Mouse (Mus musculus) embryonic fibroblast, embryonic 13.5 days (primary cell): ENCODE results near the gene Mgat4b. TPM values are rescaled to one million over a fixed set of nuclear protein-coding genes. Genes with fewer than 3 reads are reported as not detected.

ENCODE experiments used
- H3K27ac ChIP-seq: 2 replicates; pipeline ENCODE4 v1.5.1; 2012; ENCODE audit warnings: low read length, control low read depth, inconsistent platforms; ENCODE audit not compliant: insufficient read depth
- H3K4me1 ChIP-seq: 2 replicates; pipeline ENCODE4 v1.6.1; 2011; ENCODE audit warnings: low read length; ENCODE audit not compliant: control insufficient read depth, insufficient read depth
- H3K4me3 ChIP-seq: 2 replicates; pipeline ENCODE4 v1.5.1; 2011; ENCODE audit warnings: mild to moderate bottlenecking, control low read depth, low read length; ENCODE audit not compliant: insufficient read depth
- CTCF ChIP-seq: IDR thresholded peaks from 2 replicates; pipeline ENCODE4 v1.5.1; 2011; ENCODE audit warnings: mild to moderate bottlenecking, control low read depth, low read length, moderate library complexity, borderline replicate concordance; ENCODE audit not compliant: insufficient read depth
- POLR2A ChIP-seq: IDR thresholded peaks from 2 replicates; pipeline ENCODE4 v1.6.1; 2011; ENCODE audit warnings: low read depth, mild to moderate bottlenecking, control low read depth, low read length, moderate library complexity
- polyA plus RNA-seq: library from polyadenylated mRNA; stranded (reverse); fragments of >200 nt; gene quantifications from 2 replicates; pipeline ENCODE4 v1.2.4, GENCODE M21; 2011; ENCODE audit warnings: low read depth; ENCODE audit not compliant: missing spikeins, insufficient read length

The Mgat4b gene
- polyA plus RNA-seq, 1 experiment: 35.1 TPM

DNA sequence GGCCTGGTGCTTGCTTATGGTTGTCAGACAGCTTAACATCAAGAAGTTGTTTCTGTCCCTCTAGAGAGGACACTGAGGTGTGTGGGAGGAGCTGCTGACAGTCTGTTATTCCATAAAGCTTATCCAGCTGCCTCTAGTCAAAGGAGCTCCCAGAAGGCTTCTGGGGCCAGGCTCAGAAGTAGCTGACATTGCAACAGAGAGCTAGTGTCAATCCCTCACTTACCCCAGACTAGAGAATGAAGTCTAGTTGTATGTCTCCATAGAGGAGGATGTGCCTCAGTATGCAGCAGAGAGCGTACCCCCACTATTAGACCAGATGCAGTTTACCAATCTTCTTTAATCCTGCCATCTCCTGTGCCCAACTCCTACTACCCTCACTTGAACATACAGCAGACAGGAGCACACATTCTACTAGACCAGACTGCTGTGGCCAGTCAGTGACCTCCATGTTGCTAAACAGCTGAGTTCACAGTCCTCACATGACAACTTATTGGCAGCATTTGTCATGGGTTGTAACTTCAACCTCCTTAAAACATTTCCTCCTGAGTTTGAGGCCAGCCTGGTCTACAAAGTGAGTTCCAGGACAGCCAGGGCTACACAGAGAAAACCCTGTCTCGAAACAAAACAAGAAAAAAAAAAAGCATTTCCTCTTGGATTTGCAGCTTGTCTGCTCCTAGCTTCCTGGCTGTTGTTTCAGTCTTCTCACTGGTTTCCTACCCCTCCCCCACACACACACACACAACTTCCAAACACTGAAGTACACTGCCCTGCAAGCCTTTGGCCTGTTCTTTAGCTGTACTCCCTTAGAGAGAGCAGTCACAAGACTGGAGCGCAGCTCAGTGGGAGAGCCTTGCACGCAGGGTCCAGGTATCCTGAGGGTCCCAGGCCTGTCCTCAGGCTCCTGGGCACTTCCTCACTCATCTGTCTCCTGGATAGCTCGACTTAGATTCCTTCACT is 31.9 kb upstream of the Mgat4b start:
- no peak for TF ChIP-seq POLR2A
- no peak for TF ChIP-seq CTCF
- H3K27ac ChIP-seq: no peak overlapping the region
- no peak overlapping the region for H3K4me3 ChIP-seq
- peaks cover 3% of the 10 kb centered on the region; the same call in 1 of the 2 replicates for H3K4me1 ChIP-seq

DNA sequence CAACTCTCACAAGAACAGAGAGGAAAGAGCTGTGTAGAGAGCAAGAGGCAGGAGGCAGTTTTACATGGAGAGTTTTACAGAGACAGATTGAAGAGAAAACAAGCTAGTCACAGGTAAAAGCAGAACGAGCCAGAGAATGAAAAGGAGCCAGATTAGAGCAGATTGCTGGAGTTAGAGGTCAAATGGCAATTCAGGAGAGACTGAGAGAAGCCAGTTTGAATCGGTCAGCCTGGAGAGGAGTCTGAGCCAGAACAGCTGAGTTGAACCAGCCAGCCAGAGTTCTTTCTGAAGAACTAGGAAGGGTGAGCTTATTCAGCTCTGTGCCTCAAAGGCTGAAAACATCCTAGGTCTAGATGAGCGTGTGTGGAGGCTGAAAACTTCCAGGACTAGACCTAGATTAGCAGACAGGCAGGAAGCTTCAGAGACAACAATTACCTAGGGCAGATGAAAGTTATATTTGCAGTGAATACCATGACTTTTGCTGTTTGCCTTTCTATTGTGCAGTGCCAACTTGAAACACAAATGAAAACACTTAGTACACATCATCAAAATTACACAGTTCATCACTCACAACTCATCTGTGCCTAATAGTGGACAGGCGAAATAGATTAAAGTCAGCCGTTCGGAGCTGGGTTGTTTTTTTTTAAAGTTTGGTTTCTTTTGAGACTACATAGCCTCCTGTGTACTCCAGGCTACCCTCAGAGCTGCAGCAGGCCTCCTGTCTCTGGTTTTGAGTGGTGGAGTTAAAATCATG is 30.0 kb upstream of the Mgat4b start:
- H3K27ac ChIP-seq: no peak overlapping the region
- peaks cover 3% of the 10 kb centered on the region; the same call in 1 of the 2 replicates for H3K4me1 ChIP-seq
- no peak overlapping the region for H3K4me3 ChIP-seq
- TF ChIP-seq POLR2A (no peak), CTCF (no peak)

DNA sequence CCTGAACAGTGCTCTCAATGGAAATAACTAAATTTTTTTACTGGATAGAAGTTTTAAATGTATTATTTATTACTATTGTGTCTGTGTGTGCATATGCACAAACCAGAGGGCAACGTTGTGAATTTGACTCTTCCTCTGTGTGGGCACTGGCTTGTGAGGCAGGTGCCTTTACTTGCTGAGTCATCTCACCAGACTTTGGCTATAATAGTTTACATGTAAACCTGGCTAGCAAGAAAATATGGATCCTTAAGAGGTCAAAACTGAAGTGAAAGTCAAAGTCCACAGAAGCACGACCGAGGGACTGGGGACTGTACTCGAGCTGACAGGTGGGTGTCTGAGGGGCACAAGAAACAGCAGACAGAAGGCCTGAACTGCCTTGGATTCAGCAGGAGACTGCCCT is 28.0 kb upstream of the Mgat4b start:
- no peak overlapping the region for H3K4me3 ChIP-seq
- TF ChIP-seq POLR2A (no peak), CTCF (no peak)

DNA sequence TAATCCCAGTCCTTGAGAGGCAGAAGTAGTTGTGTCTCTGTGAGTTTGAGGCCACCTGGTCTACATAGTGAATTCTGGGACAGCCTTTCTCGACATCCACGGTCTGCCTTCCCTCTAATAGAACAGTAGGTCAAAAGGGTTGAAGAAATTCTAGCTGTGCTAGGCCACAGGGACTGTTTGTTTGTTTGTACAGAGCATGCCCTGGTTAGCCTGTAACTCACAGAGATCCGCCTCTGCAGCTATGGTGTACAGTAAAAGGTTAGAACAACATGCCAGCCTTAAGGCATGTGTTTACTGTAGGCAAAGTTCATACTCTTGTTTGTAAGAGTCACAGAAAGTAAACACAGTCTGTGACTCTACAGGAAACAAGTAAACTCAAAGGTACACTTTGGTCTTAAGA is 25.9 kb upstream of the Mgat4b start:
- Histone ChIP-seq H3K27ac (no peak overlapping the region), H3K4me3 (no peak overlapping the region), H3K4me1 (no peaks in the 10 kb centered on the region)
- no peak for TF ChIP-seq CTCF
- TF ChIP-seq POLR2A: no peak

More for the DNA sequence above, 28.0 kb upstream of the Mgat4b start:
- no peaks in the 10 kb centered on the region for H3K4me1 ChIP-seq
- no peak overlapping the region for H3K27ac ChIP-seq

DNA sequence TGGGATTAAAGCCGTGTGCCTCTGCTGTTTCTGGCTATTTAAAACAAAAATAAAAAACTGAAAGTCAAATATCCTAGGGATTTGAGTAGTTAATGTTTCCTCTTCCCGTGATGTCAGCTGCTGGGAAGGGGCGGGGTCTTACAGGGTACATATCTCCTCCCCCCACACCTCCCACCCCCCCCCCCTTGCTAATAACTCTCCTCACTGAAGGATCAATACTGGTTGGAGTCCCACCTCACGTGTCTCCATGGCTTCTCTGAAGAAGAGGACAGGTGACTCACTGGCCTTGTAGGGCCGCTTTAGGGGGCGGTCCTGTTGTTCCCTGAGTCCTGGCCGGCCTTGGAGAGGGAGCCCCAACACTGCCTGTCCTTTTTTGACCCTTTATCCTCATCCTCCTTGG is 22.0 kb upstream of the Mgat4b start:
- Histone ChIP-seq H3K4me1 (no peaks in the 10 kb centered on the region), H3K27ac (no peak overlapping the region)
- TF ChIP-seq POLR2A (no peak), CTCF (no peak)

DNA sequence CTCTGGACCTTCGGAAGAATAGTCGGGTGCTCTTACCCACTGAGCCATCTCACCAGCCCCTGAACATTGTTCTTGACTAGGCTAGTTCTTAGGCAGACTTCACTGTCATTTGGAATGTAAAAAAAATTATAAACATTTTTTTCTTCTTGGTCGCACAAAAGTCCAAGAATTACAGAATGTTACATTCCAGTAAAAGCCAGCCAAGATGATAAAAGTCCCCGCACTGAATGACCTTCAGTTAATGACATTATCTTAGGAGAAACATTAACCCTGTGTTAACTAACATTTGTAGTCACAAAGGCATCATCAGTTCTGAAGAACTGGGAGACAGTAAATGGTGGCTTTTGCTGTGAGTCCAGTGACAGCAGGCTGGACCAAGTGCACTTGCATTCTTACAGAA is 20.3 kb upstream of the Mgat4b start:
- no peak overlapping the region for H3K27ac ChIP-seq
- H3K4me1 ChIP-seq: no peaks in the 10 kb centered on the region
- TF ChIP-seq POLR2A: no peak
- TF ChIP-seq CTCF: no peak
- no peak overlapping the region for H3K4me3 ChIP-seq

More for the DNA sequence above, 22.0 kb upstream of the Mgat4b start:
- H3K4me3 ChIP-seq: no peak overlapping the region

DNA sequence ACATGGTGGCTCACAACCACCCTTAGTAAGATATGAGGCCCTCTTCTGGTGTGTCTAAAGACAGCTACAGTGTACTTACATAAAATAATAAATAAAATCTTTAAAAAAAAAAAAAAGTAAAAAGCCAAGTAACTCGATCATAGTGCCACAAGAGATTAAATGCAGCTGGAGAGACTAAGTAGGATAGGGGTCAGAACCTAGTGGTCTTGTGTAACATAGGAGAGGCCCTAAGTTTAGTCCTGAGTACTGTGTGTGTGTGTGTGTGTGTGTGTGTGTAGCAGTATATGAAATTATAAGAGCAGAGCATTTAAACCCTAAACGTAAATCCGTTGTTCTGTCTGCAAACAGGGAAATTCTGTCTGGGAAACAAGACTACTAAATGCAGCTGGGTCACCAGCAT is 18.4 kb upstream of the Mgat4b start:
- Histone ChIP-seq H3K4me3 (no peak overlapping the region), H3K4me1 (no peaks in the 10 kb centered on the region), H3K27ac (no peak overlapping the region)
- TF ChIP-seq POLR2A (no peak), CTCF (no peak)

DNA sequence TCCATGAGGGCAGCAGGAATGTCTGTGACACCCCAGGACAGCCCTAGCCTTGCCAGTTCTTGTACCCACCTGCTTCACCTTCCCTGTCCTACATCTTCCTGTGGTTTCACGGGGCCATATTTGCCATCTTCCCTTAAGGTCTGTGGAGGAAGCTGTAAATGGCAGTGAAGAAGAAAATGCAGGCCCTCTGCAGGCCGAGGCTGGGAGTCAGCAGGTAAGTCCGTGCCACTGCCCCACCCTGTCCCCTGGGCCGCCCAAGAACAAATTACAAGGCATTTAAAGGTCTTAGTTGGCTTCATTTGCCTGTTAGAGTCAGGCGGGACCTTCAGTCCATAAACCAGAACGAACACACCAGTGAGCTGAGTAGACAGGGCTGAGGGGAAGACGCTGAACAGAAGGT is 16.6 kb upstream of the Mgat4b start:
- Histone ChIP-seq H3K27ac (no peak overlapping the region), H3K4me1 (no peaks in the 10 kb centered on the region), H3K4me3 (no peak overlapping the region)
- TF ChIP-seq CTCF: no peak
- TF ChIP-seq POLR2A: no peak

DNA sequence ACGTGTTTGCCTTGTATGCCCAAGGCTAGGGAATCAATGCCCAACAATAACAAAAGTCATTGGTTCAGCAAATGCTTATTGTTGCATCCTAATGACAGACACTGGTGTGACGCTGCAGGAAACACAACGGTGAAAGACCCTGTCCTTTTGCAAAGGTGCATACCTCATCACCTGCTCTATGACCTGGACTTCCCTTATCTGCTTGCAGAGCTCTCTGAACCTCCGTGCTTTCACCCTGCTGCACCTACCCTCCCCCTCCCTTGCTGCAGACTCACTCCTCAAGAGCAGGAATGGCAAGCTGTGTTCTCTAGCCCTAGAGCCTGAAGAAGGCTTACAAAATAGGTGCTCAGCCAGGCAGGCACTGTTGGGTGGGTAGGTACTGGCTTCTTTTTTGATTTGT is 15.9 kb upstream of the Mgat4b start:
- Histone ChIP-seq H3K4me1 (no peaks in the 10 kb centered on the region), H3K4me3 (no peak overlapping the region), H3K27ac (no peak overlapping the region)
- TF ChIP-seq POLR2A (no peak), CTCF (no peak)

DNA sequence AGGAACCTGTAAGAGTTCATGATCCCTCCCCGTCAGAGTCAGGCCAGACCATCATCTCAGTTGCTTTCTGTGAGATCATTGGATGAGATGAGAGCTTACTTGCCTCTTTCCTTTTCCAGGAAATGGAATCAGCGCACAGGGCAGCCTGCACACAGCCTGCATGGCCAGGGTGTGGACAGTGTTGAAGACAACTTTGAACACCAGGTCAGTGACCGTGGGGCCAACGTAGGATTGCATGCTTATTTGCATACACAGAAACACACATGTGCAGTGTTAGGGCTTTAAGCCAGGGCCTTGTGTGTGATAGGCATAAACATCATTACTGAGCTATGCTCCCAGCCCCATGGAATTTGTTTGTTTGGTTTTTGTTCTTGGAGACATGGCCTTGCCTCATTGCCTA is 13.2 kb upstream of the Mgat4b start:
- no peak overlapping the region for H3K4me3 ChIP-seq
- no peaks in the 10 kb centered on the region for H3K4me1 ChIP-seq
- TF ChIP-seq CTCF: no peak
- no peak for TF ChIP-seq POLR2A
- H3K27ac ChIP-seq: no peak overlapping the region
